Mouse (Mus musculus) gastrocnemius, postnatal 36 days (tissue): ENCODE results near the gene Txlna. TPM values are rescaled to one million over a fixed set of nuclear protein-coding genes. Genes with fewer than 3 reads are reported as not detected.

Source experiments
- DNase-seq, 2 experiments: peaks; one replicate each; pipeline ENCODE4 v3.0.0; 2022
- intact Hi-C: fragments of 180-260 bp; cut with DNase I; formaldehyde crosslinking; loops from one replicate; pipeline ENCODE4 v1.15.1; 2025
- microRNA-seq, 2 experiments: library from miRNA; unstranded; fragments of <30 nt; microRNA quantifications; one replicate each; pipeline ENCODE4 v1.2.0; 2021
- total RNA-seq, 2 experiments: library from RNA; stranded (reverse); gene quantifications; 2 replicates each; pipeline ENCODE4 v1.2.3; 2021

The Txlna gene
- total RNA-seq, 2 experiments from 2014 or later, result 15.2 to 17.2 TPM

- peak in 1 of 2 experiments; percentile 76 for DNase-seq
- intact Hi-C loops, result loop anchor here (2.0 kb wide), 1 partner anchor 24 kb away; no protein-coding TSS in a partner anchor
Observed at GRCm38 (mm10) chr4:129608426-129609025, 32.3 kb downstream of the Txlna start.

GRCm38 (mm10) chr4:129600233-129601158 lies 40.4 kb downstream of the Txlna start, which contains the start of the genes Eif3i and Tmem234:
Eif3i (minus strand) TSS chr4:129600648.
Tmem234 (plus strand) TSS chr4:129600668.
- intact Hi-C loops, result loop anchor here (5.0 kb wide), 1 partner anchor 58 kb away; the partner anchor contains the start of gene Hdac1
- DNase-seq, result peak; percentile 69 to 75

- no peak for DNase-seq
- intact Hi-C loops, result no loop called here
Observed at GRCm38 (mm10) chr4:129588865-129589264, 52.0 kb downstream of the Txlna start.

DNA sequence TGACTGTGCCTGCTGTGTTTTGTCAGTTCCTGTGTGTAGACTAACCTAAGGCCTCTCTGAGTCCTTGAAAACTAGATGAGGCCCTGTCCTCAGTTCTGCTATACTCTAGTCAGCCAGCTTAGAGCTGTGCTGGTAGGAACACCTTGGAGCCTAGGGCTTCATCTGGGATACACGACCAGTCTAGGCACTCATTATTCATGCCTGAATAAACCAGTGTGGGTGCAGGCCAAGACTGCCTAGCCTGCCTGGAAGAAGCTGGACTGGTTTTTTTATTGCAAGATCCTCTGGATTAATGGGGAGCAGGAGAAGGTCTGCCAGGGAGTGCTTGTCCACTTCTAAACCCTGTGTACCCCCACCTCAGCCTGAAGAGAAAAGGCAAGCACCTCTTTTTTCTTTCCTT lies 53.9 kb downstream of the Txlna start:
- intact Hi-C loops, result no loop called here
- no peak for DNase-seq

DNA sequence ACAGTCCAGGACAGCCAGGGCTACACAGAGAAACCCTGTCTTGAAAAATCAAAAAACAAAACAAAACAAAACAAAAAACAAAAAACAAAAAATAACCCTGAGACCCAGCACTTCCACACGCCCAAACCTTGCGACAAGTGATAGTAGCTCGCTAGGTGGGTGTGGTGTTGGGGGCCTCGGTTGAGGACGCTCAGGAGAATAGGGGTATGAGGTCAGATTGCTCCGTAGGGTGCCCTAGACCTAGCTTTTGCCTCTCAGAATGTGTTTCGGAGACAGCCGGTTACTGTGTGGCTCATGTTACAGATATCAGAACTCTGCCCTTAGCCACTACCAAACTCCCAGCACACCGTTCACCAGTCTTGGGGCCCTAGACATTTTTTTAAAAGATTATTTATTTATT lies 55.1 kb downstream of the Txlna start:
- no peak for DNase-seq
- intact Hi-C loops, result loop anchor here (2.0 kb wide), 1 partner anchor 23 kb away; no protein-coding TSS in a partner anchor

DNA sequence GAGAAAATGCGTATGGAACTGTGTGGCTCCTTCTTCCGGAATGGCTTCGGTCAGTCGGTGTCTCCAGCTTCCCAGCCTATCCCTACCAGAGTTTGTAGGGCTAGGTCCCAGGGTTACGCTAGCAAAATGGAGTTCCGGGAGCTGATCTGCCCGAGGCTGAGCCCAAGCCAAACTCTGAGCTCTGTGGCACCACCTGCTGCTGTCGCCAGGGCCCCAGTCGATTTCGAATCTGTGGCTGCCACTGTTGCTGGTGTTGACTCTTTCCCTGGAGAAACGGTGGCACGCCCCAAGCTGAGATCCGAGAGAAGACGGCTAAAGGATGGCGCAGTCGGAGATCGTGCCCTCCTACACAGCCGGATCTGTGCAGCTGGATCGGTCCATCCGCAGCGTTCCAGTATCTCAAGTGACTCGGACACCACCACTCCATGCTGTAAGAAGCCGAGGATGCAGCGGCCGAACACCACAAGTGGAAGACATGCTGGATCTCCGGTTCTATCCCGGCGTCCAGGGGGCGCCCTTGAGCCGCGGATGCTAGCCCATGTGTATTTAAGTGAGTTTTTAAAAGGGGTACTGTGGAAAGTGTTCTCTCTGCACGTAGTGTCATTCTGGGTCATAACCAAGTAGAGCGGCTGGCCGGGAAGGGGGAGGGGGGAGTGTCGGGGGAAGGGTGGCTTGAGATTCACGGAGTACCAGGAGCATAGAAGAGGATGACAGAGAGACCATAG lies 55.8 kb downstream of the Txlna start:
- peak; percentile 79 to 87 for DNase-seq
- intact Hi-C loops, result loop anchor here (2.0 kb wide), 1 partner anchor 24 kb away; no protein-coding TSS in a partner anchor

DNA sequence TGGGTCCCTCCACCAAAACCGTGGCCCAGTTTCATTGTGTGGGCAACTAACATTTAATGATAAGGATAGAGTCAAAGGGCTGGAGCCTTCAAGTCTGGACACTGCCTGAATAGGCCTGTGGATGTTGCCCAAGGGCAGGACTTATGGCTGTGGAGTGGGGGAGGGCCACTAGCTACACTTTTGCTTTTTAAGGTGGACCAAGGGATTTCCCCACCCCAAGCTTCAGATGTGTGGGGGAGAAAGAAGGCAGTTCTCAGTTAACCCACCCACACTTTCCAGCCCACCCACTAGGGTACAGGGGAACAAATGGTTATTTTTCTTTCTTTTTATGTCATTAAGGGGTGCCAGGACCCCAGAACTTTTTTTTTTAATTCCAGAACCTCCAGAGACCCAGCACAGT lies 56.5 kb downstream of the Txlna start:
- no peak for DNase-seq
- intact Hi-C loops, result loop anchor here (2.0 kb wide), 1 partner anchor 24 kb away; no protein-coding TSS in a partner anchor

GRCm38 (mm10) chr4:129582251-129582650 lies 58.6 kb downstream of the Txlna start:
- intact Hi-C loops, result no loop called here
- no peak for DNase-seq

- intact Hi-C loops, result no loop called here
Observed at GRCm38 (mm10) chr4:129580347-129580746, 60.5 kb downstream of the Txlna start.

GRCm38 (mm10) chr4:129578466-129578865 lies 62.4 kb downstream of the Txlna start, which contains the start of gene Fam167b:
Fam167b (minus strand) TSS chr4:129578549.
- no peak for DNase-seq
- intact Hi-C loops, result no loop called here

More at GRCm38 (mm10) chr4:129580347-129580746, 60.5 kb downstream of the Txlna start:
- DNase-seq, result no peak

- intact Hi-C loops, result no loop called here
- no peak for DNase-seq
Observed at GRCm38 (mm10) chr4:129577688-129578087, 63.2 kb downstream of the Txlna start.

GRCm38 (mm10) chr4:129576863-129577491 lies 63.9 kb downstream of the Txlna start:
- intact Hi-C loops, result no loop called here
- DNase-seq, result peak; percentile 44 to 56

Small RNAs within 50 kb of the gene (microRNA-seq; reads per million reads assigned to microRNA genes)
- gene Mir7016, result 0 to 0.72 reads per million in 2 experiments

Other genes with a start within 250 kb of the Txlna start
- not detected for gene Zbtb8b, start 200.2 kb downstream of the Txlna start, total RNA-seq
- gene Bsdc1, start 179.5 kb downstream of the Txlna start, total RNA-seq, result 10 to 100 TPM; 28.7 to 35.8 TPM
- not detected for gene Tssk3, start 150.0 kb downstream of the Txlna start, total RNA-seq
- not detected for gene Fam229a, start 149.9 kb downstream of the Txlna start, total RNA-seq
- gene Marcksl1, start 127.5 kb downstream of the Txlna start, total RNA-seq, result 1 to 10 TPM; 1.0 to 1.9 TPM
- gene Hdac1, start 98.4 kb downstream of the Txlna start, total RNA-seq, result 1 to 10 TPM; 9.0 to 9.9 TPM
- gene Lck, start 67.4 kb downstream of the Txlna start, total RNA-seq, result 1 to 10 TPM in 1 of 2 experiments, not detected in 1; 6.2 TPM
- not detected for gene Fam167b, start 62.5 kb downstream of the Txlna start, total RNA-seq
- 100 to 1,000 TPM; 116 to 135 TPM for gene Eif3i, start 40.4 kb downstream of the Txlna start, total RNA-seq
- gene Tmem234, start 40.4 kb downstream of the Txlna start, total RNA-seq, result 10 to 100 TPM; 29.3 to 30.0 TPM
- gene Dcdc2b, start 26.8 kb downstream of the Txlna start, total RNA-seq, result under 1 TPM; 0.51 to 0.62 TPM
- 1 to 10 TPM; 6.5 to 9.8 TPM for gene Iqcc, start 22.0 kb downstream of the Txlna start, total RNA-seq
- gene Ccdc28b, start 17.1 kb downstream of the Txlna start, total RNA-seq, result 10 to 100 TPM; 41.0 to 44.5 TPM
- gene Kpna6, start 31.7 kb upstream of the Txlna start, total RNA-seq, result 10 to 100 TPM; 64.5 to 67.4 TPM
- 1 to 10 TPM; 2.5 to 3.3 TPM for gene Tmem39b, start 55.8 kb upstream of the Txlna start, total RNA-seq
- 10 to 100 TPM; 20.2 to 26.5 TPM for gene Khdrbs1, start 101.2 kb upstream of the Txlna start, total RNA-seq
- gene Ptp4a2, start 170.2 kb upstream of the Txlna start, total RNA-seq, result 100 to 1,000 TPM; 615 to 657 TPM